Mouse (Mus musculus): ENCODE measurements around the gene Hoxd10. TPM values are rescaled to one million over a fixed set of nuclear protein-coding genes. Genes with fewer than 3 reads are reported as not detected.
A peak's percentile ranks its signal among the peaks of the same experiment; 100 is the strongest.

Hoxd10 gene
- polyA plus RNA-seq (2021): 0.13 TPM

- DNase-seq (ENCODE audit: low read depth, low spot score): no peak
- no peak for TF ChIP-seq CTCF (IDR thresholded peaks at IDR 0.05)
- ChIA-PET POLR2A (no interaction called here), CTCF (interaction anchor here (1.0 kb wide), 1 partner anchor 10 kb away, joined by 3 read pairs; no protein-coding TSS in a partner anchor)
- peak; percentile 29 for ATAC-seq
- in situ Hi-C loops (cut with MboI; ENCODE audit: low pct_unique_long_range_greater_than_20kb): loop anchor here (10.0 to 25.0 kb wide), 2 partner anchors 454 to 1071 kb away; no protein-coding TSS in a partner anchor
- H3K27me3 ChIP-seq: peaks cover 77% of the 10 kb centered on the region
These were observed at the start of gene Hoxd10 for GRCm38 (mm10) chr2:74691022-74691951. Hoxd10 (plus strand) TSS chr2:74691924.

GRCm38 (mm10) chr2:74642431-74642830 is 49.3 kb upstream of the Hoxd10 start:
- TF ChIP-seq CTCF (IDR thresholded peaks at IDR 0.05): no peak
- ChIA-PET CTCF (interaction anchor here (1.9 kb wide), 1 partner anchor 677 kb away, joined by 5 read pairs; no protein-coding TSS in a partner anchor), POLR2A (interaction anchor here (0.5 to 0.6 kb wide), 2 partner anchors 237 to 578 kb away, joined by 5 to 6 read pairs; no protein-coding TSS in a partner anchor)
- in situ Hi-C loops (cut with MboI; ENCODE audit: low pct_unique_long_range_greater_than_20kb): no loop called here
- ATAC-seq (no peak), DNase-seq (ENCODE audit: low read depth, low spot score) (no peak)
- H3K27me3 ChIP-seq: peaks cover 52% of the 10 kb centered on the region

- ChIA-PET POLR2A (no interaction called here), CTCF (no interaction called here)
- DNase-seq (ENCODE audit: low read depth, low spot score) (no peak), ATAC-seq (no peak)
- no peak for TF ChIP-seq CTCF (IDR thresholded peaks at IDR 0.05)
- in situ Hi-C loops (cut with MboI; ENCODE audit: low pct_unique_long_range_greater_than_20kb): no loop called here
- peaks cover 70% of the 10 kb centered on the region for H3K27me3 ChIP-seq
These were observed 46.1 kb upstream of the Hoxd10 start for GRCm38 (mm10) chr2:74645631-74646030.

- no peak for ATAC-seq
These were observed 44.5 kb upstream of the Hoxd10 start for GRCm38 (mm10) chr2:74647082-74647864.

GRCm38 (mm10) chr2:74652996-74653340 is 38.8 kb upstream of the Hoxd10 start:
- in situ Hi-C loops (cut with MboI; ENCODE audit: low pct_unique_long_range_greater_than_20kb): loop anchor here (25.0 kb wide), 2 partner anchors 866 to 1091 kb away; partner anchors contain the start of gene Chn1
- DNase-seq (ENCODE audit: low read depth, low spot score) (no peak), ATAC-seq (no peak)
- ChIA-PET CTCF (no interaction called here), POLR2A (no interaction called here)
- TF ChIP-seq CTCF (IDR thresholded peaks at IDR 0.05): no peak
- H3K27me3 ChIP-seq: peaks cover 87% of the 10 kb centered on the region

More at GRCm38 (mm10) chr2:74647082-74647864, 44.5 kb upstream of the Hoxd10 start:
- in situ Hi-C loops (cut with MboI; ENCODE audit: low pct_unique_long_range_greater_than_20kb): no loop called here
- H3K27me3 ChIP-seq: peaks cover 79% of the 10 kb centered on the region
- POLR2A ChIA-PET: no interaction called here
- DNase-seq (ENCODE audit: low read depth, low spot score): no peak
- CTCF ChIA-PET: interaction anchor here (1.1 kb wide), 1 partner anchor 15 kb away, joined by 3 read pairs; no protein-coding TSS in a partner anchor
- no peak for TF ChIP-seq CTCF (IDR thresholded peaks at IDR 0.05)

- ATAC-seq: no peak
- ChIA-PET POLR2A (no interaction called here), CTCF (no interaction called here)
- peaks cover 89% of the 10 kb centered on the region for H3K27me3 ChIP-seq
- no peak for TF ChIP-seq CTCF (IDR thresholded peaks at IDR 0.05)
- DNase-seq (ENCODE audit: low read depth, low spot score): no peak
- in situ Hi-C loops (cut with MboI; ENCODE audit: low pct_unique_long_range_greater_than_20kb): loop anchor here (25.0 kb wide), 2 partner anchors 867 to 1092 kb away; partner anchors contain the start of gene Chn1
These were observed 37.8 kb upstream of the Hoxd10 start for GRCm38 (mm10) chr2:74653781-74654535.

- DNase-seq (ENCODE audit: low read depth, low spot score) (no peak), ATAC-seq (no peak)
- in situ Hi-C loops (cut with MboI; ENCODE audit: low pct_unique_long_range_greater_than_20kb): loop anchor here (25.0 kb wide), 2 partner anchors 868 to 1093 kb away; partner anchors contain the start of gene Chn1
- ChIA-PET CTCF (no interaction called here), POLR2A (no interaction called here)
- peaks cover 88% of the 10 kb centered on the region for H3K27me3 ChIP-seq
- no peak for TF ChIP-seq CTCF (IDR thresholded peaks at IDR 0.05)
These were observed 36.8 kb upstream of the Hoxd10 start for GRCm38 (mm10) chr2:74654743-74655419.

- CTCF ChIA-PET: no interaction called here
- no peak for TF ChIP-seq CTCF (IDR thresholded peaks at IDR 0.05)
- ATAC-seq: no peak
- POLR2A ChIA-PET: no interaction called here
- in situ Hi-C loops (cut with MboI; ENCODE audit: low pct_unique_long_range_greater_than_20kb): loop anchor here (25.0 kb wide), 2 partner anchors 868 to 1093 kb away; partner anchors contain the start of gene Chn1
- no peak for DNase-seq (ENCODE audit: low read depth, low spot score)
- H3K27me3 ChIP-seq: peaks cover 85% of the 10 kb centered on the region
These were observed 36.3 kb upstream of the Hoxd10 start for GRCm38 (mm10) chr2:74655420-74655781.

GRCm38 (mm10) chr2:74655821-74656631 is 35.7 kb upstream of the Hoxd10 start:
- no peak for TF ChIP-seq CTCF (IDR thresholded peaks at IDR 0.05)
- DNase-seq (ENCODE audit: low read depth, low spot score) (no peak), ATAC-seq (no peak)
- ChIA-PET POLR2A (no interaction called here), CTCF (no interaction called here)
- in situ Hi-C loops (cut with MboI; ENCODE audit: low pct_unique_long_range_greater_than_20kb): loop anchor here (25.0 kb wide), 2 partner anchors 869 to 1094 kb away; partner anchors contain the start of gene Chn1
- H3K27me3 ChIP-seq: peaks cover 85% of the 10 kb centered on the region

All from Patski (cell line).